Mouse (Mus musculus): ENCODE measurements around the gene Apoc1. TPM values are rescaled to one million over a fixed set of nuclear protein-coding genes. Genes with fewer than 3 reads are reported as not detected.
A peak's percentile ranks its signal among the peaks of the same experiment; 100 is the strongest.

Gene Apoc1
- polyA plus RNA-seq, 1 experiment, result 17.3 TPM

- Histone ChIP-seq H3K27ac (ENCODE audit: control insufficient read depth, insufficient read depth, low read depth, low read length) (no peak overlapping the region), H3K27me3 (ENCODE audit: control insufficient read depth, insufficient read depth, low read length) (no peaks in the 10 kb centered on the region), H3K4me1 (ENCODE audit: control insufficient read depth, insufficient read depth, low read length) (peaks cover 2% of the 10 kb centered on the region; the same call in 1 of the 2 replicates), H3K36me3 (ENCODE audit: control insufficient read depth, insufficient read depth, low read length) (no peaks in the 10 kb centered on the region; the same call in none of the 2 replicates), H3K4me3 (ENCODE audit: control insufficient read depth, low read depth, low read length) (no peak overlapping the region)
- no peak for TF ChIP-seq CTCF (IDR thresholded peaks at IDR 0.05; ENCODE audit: control insufficient read depth, insufficient read depth, insufficient replicate concordance, low read depth, low read length)
- no peak for TF ChIP-seq POLR2A (IDR thresholded peaks at IDR 0.05; ENCODE audit: control insufficient read depth, low read depth, low read length)
These were observed 12.8 kb upstream of the Apoc1 start for GRCm38 (mm10) chr7:19705271-19705670.

DNA sequence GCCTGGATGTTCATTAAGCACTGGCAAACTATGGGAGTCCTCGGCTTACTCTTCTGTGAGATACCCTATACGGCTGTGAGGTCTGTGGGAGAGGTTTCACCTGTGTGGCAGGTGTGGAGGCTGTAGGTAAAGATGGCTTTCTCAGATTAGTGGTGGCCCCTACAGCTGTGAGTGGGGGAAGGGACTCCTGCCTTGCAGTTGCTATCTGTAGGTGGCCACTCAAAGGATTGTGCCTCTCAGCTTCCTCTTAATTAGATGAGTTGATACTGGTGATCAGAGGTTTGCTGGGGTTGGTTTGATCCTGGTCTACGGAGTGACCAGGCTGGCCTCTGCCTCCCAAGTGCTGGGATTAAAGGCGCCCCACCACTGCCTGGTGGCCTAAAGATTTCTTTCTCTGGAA, 12.0 kb upstream of the Apoc1 start:
- Histone ChIP-seq H3K27me3 (ENCODE audit: control insufficient read depth, insufficient read depth, low read length) (no peaks in the 10 kb centered on the region), H3K4me3 (ENCODE audit: control insufficient read depth, low read depth, low read length) (no peak overlapping the region), H3K36me3 (ENCODE audit: control insufficient read depth, insufficient read depth, low read length) (no peaks in the 10 kb centered on the region; the same call in none of the 2 replicates), H3K27ac (ENCODE audit: control insufficient read depth, insufficient read depth, low read depth, low read length) (no peak overlapping the region), H3K4me1 (ENCODE audit: control insufficient read depth, insufficient read depth, low read length) (peaks cover 3% of the 10 kb centered on the region; the same call in 1 of the 2 replicates)
- TF ChIP-seq POLR2A (IDR thresholded peaks at IDR 0.05; ENCODE audit: control insufficient read depth, low read depth, low read length) (no peak), CTCF (IDR thresholded peaks at IDR 0.05; ENCODE audit: control insufficient read depth, insufficient read depth, insufficient replicate concordance, low read depth, low read length) (no peak)

DNA sequence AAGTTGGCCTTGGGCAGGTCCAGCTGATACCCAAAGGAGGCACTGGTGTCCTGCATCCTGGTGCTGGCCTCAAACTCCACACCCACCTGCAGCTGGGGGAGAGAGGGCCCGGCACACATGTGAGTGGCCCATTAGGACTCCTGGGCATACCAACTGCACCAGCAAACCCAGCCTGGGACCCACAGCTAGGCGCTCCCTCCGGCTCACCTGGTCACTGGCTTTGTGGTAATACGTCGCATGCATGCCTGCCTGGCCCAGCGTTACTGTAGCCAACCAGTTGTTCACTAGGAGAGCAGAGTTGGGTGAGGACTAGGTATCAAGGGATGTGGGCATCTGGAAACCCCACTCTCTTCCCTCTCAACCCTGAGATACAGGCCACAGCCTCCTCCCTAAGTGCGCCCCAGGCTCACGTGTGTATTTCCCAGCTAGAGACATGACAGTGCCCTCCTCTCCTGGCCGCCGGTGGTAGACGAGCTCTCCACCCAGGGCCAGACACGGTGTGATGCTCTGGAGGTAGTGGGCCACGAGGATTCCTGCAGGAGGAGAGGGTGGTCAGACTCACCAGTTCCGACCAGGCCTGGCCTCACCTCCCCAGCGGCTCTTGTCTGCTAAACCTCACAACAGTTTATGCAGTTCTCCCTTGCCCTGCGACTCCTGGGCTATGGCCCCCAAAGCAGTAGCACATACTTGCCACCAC, 10.5 kb upstream of the Apoc1 start:
- H3K36me3 ChIP-seq (ENCODE audit: control insufficient read depth, insufficient read depth, low read length), result no peaks in the 10 kb centered on the region; the same call in none of the 2 replicates
- peaks cover 13% of the 10 kb centered on the region for H3K4me1 ChIP-seq (ENCODE audit: control insufficient read depth, insufficient read depth, low read length)
- TF ChIP-seq POLR2A (IDR thresholded peaks at IDR 0.05; ENCODE audit: control insufficient read depth, low read depth, low read length), result no peak
- no peak for TF ChIP-seq CTCF (IDR thresholded peaks at IDR 0.05; ENCODE audit: control insufficient read depth, insufficient read depth, insufficient replicate concordance, low read depth, low read length)
- no peak overlapping the region for H3K27ac ChIP-seq (ENCODE audit: control insufficient read depth, insufficient read depth, low read depth, low read length)
- H3K27me3 ChIP-seq (ENCODE audit: control insufficient read depth, insufficient read depth, low read length), result no peaks in the 10 kb centered on the region; the same call in 1 of the 2 replicates
- no peak overlapping the region for H3K4me3 ChIP-seq (ENCODE audit: control insufficient read depth, low read depth, low read length)

DNA sequence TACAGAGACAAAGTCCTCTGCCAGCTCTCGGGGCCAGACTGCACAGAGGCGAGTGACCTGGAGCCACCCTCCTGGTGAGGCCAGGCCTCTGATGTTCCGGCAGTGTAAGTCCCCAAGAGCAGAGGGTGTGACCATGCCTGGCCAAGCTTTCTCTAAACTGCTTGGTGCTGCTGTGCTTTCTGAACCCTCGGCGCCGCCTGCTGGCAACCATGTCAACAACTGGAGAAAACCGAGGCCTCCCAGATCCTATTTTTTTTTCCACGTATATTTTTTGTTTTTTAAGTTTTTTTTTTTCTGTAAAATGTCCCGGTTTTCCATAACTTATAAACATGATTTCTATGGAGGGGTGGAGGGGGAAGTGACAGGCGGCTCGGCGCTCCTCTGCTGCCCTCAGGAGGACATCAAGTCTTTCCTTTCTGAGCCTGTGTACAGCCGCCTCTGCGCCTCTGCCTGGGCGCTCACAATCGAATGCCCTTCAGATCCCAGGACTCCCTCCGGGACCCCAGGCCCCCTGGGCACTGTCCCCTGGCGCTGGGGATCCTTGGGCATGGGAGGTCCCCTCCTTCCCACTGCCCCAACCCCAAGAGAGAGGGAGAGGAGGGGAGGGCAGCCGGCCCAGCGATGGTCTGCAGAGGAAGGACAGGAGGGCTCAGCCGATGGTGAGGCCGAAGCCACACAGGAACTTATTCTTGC, 8.8 kb upstream of the Apoc1 start:
- peaks cover 14% of the 10 kb centered on the region for H3K4me1 ChIP-seq (ENCODE audit: control insufficient read depth, insufficient read depth, low read length)
- no peaks in the 10 kb centered on the region; the same call in 1 of the 2 replicates for H3K27me3 ChIP-seq (ENCODE audit: control insufficient read depth, insufficient read depth, low read length)
- H3K27ac ChIP-seq (ENCODE audit: control insufficient read depth, insufficient read depth, low read depth, low read length), result no peak overlapping the region
- TF ChIP-seq CTCF (IDR thresholded peaks at IDR 0.05; ENCODE audit: control insufficient read depth, insufficient read depth, insufficient replicate concordance, low read depth, low read length), result peak; percentile 41; the same call in 1 of the 2 replicates
- no peak for TF ChIP-seq POLR2A (IDR thresholded peaks at IDR 0.05; ENCODE audit: control insufficient read depth, low read depth, low read length)
- no peak overlapping the region for H3K4me3 ChIP-seq (ENCODE audit: control insufficient read depth, low read depth, low read length)
- H3K36me3 ChIP-seq (ENCODE audit: control insufficient read depth, insufficient read depth, low read length), result no peaks in the 10 kb centered on the region

GRCm38 (mm10) chr7:19700299-19701068, 8.0 kb upstream of the Apoc1 start:
- Histone ChIP-seq H3K27ac (ENCODE audit: control insufficient read depth, insufficient read depth, low read depth, low read length) (no peak overlapping the region), H3K36me3 (ENCODE audit: control insufficient read depth, insufficient read depth, low read length) (no peaks in the 10 kb centered on the region), H3K4me1 (ENCODE audit: control insufficient read depth, insufficient read depth, low read length) (peaks cover 14% of the 10 kb centered on the region), H3K4me3 (ENCODE audit: control insufficient read depth, low read depth, low read length) (no peak overlapping the region), H3K27me3 (ENCODE audit: control insufficient read depth, insufficient read depth, low read length) (no peaks in the 10 kb centered on the region; the same call in 1 of the 2 replicates)
- TF ChIP-seq CTCF (IDR thresholded peaks at IDR 0.05; ENCODE audit: control insufficient read depth, insufficient read depth, insufficient replicate concordance, low read depth, low read length) (no peak), POLR2A (IDR thresholded peaks at IDR 0.05; ENCODE audit: control insufficient read depth, low read depth, low read length) (no peak)

DNA sequence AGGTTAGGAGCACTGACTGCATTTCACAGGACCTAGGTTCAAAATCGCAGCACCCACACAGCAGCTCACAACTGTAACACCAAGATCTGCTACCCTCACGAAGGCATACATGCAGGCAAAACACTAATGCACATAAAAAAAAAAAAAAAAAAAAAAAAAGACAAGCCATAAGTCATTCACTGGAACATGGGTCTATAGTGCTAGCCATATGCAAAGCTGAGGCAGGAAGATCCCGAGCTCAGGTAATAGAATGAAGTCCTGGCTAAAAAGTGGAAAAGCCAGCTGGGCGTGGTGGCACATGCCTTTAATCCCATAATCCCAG, 7.3 kb upstream of the Apoc1 start:
- no peak overlapping the region for H3K27ac ChIP-seq (ENCODE audit: control insufficient read depth, insufficient read depth, low read depth, low read length)
- no peaks in the 10 kb centered on the region; the same call in 1 of the 2 replicates for H3K27me3 ChIP-seq (ENCODE audit: control insufficient read depth, insufficient read depth, low read length)
- TF ChIP-seq CTCF (IDR thresholded peaks at IDR 0.05; ENCODE audit: control insufficient read depth, insufficient read depth, insufficient replicate concordance, low read depth, low read length), result no peak
- TF ChIP-seq POLR2A (IDR thresholded peaks at IDR 0.05; ENCODE audit: control insufficient read depth, low read depth, low read length), result no peak
- no peak overlapping the region for H3K4me3 ChIP-seq (ENCODE audit: control insufficient read depth, low read depth, low read length)
- no peaks in the 10 kb centered on the region for H3K36me3 ChIP-seq (ENCODE audit: control insufficient read depth, insufficient read depth, low read length)
- H3K4me1 ChIP-seq (ENCODE audit: control insufficient read depth, insufficient read depth, low read length), result peaks cover 14% of the 10 kb centered on the region

All from testis, adult 2 months (tissue).